Mouse (Mus musculus) Patski (cell line): Measurements from ENCODE around the gene Exo1. TPM values are rescaled to one million over a fixed set of nuclear protein-coding genes. Genes with fewer than 3 reads are reported as not detected.
A peak's percentile ranks its signal among the peaks of the same experiment; 100 is the strongest.

Source experiments
- ATAC-seq: fragments of 100-300 bp; one replicate; pipeline ENCODE4 v1.8.0; 2021
- CTCF ChIA-PET: fragments of 350-600 bp; sonication (Branson Sonifier 250); formaldehyde crosslinking; loops from one replicate; lab custom pipeline; 2022; ENCODE audit warnings: inconsistent platforms; lab: Charles Lee
- POLR2A ChIA-PET: fragments of 350-600 bp; sonication (Branson Sonifier 250); formaldehyde crosslinking; loops from one replicate; lab custom pipeline; 2022; ENCODE audit warnings: antibody characterized with exemption, inconsistent platforms; lab: Charles Lee
- DNase-seq: peaks from one replicate; pipeline ENCODE4 v3.0.0-alpha.2; 2011; ENCODE audit warnings: low read depth, low spot score
- H3K27me3 ChIP-seq: fragments of 371-371 bp; one replicate; pipeline ENCODE4 v1.5.1; 2021
- CTCF ChIP-seq: fragments of 100-300 bp; IDR thresholded peaks from one replicate; pipeline ENCODE4 v1.5.1; 2021
- in situ Hi-C: fragments of 300-500 bp; cut with MboI; formaldehyde crosslinking; loops from 3 replicates; pipeline ENCODE4 v1.11.1; 2018; ENCODE audit warnings: low pct_unique_long_range_greater_than_20kb, mixed read lengths
- polyA plus RNA-seq: library from polyadenylated mRNA; unstranded; gene quantifications from one replicate; pipeline ENCODE4 v1.2.3, GENCODE M21; 2021

Gene Exo1
- polyA plus RNA-seq, 1 experiment from 2014 or later = 18.3 TPM

GRCm38 (mm10) chr1:175912038-175912437 is 31.7 kb downstream of the Exo1 start:
- no peak for TF ChIP-seq CTCF
- DNase-seq = no peak
- POLR2A ChIA-PET = no interaction called here
- H3K27me3 ChIP-seq = peaks cover 3% of the 10 kb centered on the region
- CTCF ChIA-PET = no interaction called here
- no peak for ATAC-seq
- in situ Hi-C loops = no loop called here

GRCm38 (mm10) chr1:175913728-175914303 is 33.4 kb downstream of the Exo1 start:
- in situ Hi-C loops = no loop called here
- DNase-seq (no peak), ATAC-seq (peak; percentile 39)
- H3K27me3 ChIP-seq = peaks cover 3% of the 10 kb centered on the region
- no peak for TF ChIP-seq CTCF
- ChIA-PET POLR2A (no interaction called here), CTCF (interaction anchor here (1.4 to 1.5 kb wide), 2 partner anchors 10 to 15 kb away, joined by 4 to 6 read pairs; no protein-coding TSS in a partner anchor)

GRCm38 (mm10) chr1:175920029-175920428 is 39.6 kb downstream of the Exo1 start, which contains the start of gene Gm38100:
Gene Gm38100 (plus strand): TSS chr1:175920329.
- ATAC-seq (no peak), DNase-seq (no peak)
- ChIA-PET CTCF (no interaction called here), POLR2A (no interaction called here)
- TF ChIP-seq CTCF = no peak
- in situ Hi-C loops = loop anchor here (10.0 kb wide), 2 partner anchors 245 to 865 kb away; no protein-coding TSS in a partner anchor
- H3K27me3 ChIP-seq = peaks cover 32% of the 10 kb centered on the region

DNA sequence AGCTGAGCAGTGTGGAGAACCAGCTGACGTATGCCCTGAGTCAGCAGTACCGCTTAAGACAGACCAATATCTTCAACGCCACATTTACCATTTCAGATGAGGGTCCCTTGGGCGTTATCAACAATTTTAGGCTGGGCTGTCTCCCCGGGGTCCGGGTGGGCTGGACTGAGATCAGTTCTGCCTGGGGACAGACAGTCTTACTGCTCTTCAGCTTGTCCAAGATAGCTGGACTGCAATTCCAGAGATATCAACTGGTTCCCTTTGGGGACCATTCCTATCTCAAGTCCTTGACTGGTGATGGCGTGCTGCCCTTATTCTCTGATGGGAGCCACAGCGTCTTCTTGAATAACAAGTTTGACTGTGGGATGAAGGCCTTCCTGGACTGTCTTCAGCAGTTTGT is 40.7 kb downstream of the Exo1 start:
- in situ Hi-C loops = loop anchor here (10.0 kb wide), 2 partner anchors 246 to 866 kb away; no protein-coding TSS in a partner anchor
- H3K27me3 ChIP-seq = peaks cover 32% of the 10 kb centered on the region
- no peak for DNase-seq
- ChIA-PET POLR2A (interaction anchor here (0.6 kb wide), 1 partner anchor 54 kb away, joined by 3 read pairs; no protein-coding TSS in a partner anchor), CTCF (no interaction called here)
- TF ChIP-seq CTCF = no peak
- no peak for ATAC-seq

GRCm38 (mm10) chr1:175923848-175924787 is 43.7 kb downstream of the Exo1 start:
- in situ Hi-C loops = loop anchor here (10.0 kb wide), 2 partner anchors 249 to 869 kb away; no protein-coding TSS in a partner anchor
- DNase-seq (no peak), ATAC-seq (peak; percentile 76)
- TF ChIP-seq CTCF = peak; percentile 74
- CTCF ChIA-PET = interaction anchor here (0.7 to 1.6 kb wide), 6 partner anchors 10 to 40 kb away, joined by 3 to 6 read pairs (median 4); no protein-coding TSS in a partner anchor
- peaks cover 30% of the 10 kb centered on the region for H3K27me3 ChIP-seq
- POLR2A ChIA-PET = no interaction called here

DNA sequence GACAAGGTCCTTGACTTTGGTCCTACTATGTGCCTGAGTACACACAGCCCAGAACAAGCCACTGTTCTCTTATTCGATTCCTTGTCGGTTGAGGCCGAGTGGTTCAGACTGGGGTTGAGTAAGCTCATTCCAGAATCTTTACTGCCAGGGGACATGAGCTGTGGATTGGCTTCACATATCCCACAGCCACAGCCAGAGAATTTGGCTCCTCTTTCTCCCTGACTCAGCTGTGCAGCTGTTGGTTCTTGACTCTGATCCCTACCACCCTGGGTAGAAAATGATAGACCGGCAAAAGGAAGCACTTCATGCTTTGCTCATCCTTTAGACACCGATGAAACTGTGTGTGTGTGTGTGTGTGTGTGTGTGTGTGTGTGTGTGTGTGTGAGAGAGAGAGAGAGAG is 51.0 kb downstream of the Exo1 start:
- DNase-seq = no peak
- ATAC-seq = peak; percentile 28
- in situ Hi-C loops = loop anchor here (25.0 kb wide), 1 partner anchor 931 kb away; no protein-coding TSS in a partner anchor
- ChIA-PET CTCF (interaction anchor here (1.2 kb wide), 1 partner anchor 41 kb away, joined by 3 read pairs; no protein-coding TSS in a partner anchor), POLR2A (no interaction called here)
- no peak for TF ChIP-seq CTCF
- H3K27me3 ChIP-seq = peaks cover 12% of the 10 kb centered on the region

DNA sequence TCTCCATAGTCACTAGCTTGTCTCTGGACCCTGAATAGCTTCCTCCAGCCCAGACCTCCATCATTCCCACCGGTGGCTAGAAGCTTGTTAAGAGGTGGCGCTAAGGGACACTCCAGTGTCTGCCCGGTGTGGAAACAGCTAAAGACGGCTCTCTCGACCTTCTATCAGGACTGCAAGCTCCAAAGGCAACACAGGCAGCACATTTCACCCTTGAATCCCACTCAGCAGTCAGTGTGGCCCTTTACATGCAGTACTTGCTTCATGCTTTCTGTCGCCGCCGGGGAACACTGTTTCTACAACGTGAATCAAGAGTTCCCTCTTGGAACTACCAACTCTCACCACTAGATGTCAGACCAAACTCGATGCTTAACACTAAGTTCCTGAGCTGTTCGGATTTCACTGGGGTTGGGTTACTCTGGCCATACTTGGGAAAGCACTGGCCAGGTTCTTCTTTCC is 55.9 kb downstream of the Exo1 start:
- DNase-seq (peak; percentile 4), ATAC-seq (peak; percentile 97)
- peaks cover 12% of the 10 kb centered on the region for H3K27me3 ChIP-seq
- peak; percentile 80 for TF ChIP-seq CTCF
- POLR2A ChIA-PET = no interaction called here
- CTCF ChIA-PET = interaction anchor here (0.9 to 1.3 kb wide), 5 partner anchors 10 to 763 kb away, joined by 3 to 7 read pairs (median 3); no protein-coding TSS in a partner anchor
- in situ Hi-C loops = loop anchor here (25.0 kb wide), 1 partner anchor 926 kb away; no protein-coding TSS in a partner anchor

DNA sequence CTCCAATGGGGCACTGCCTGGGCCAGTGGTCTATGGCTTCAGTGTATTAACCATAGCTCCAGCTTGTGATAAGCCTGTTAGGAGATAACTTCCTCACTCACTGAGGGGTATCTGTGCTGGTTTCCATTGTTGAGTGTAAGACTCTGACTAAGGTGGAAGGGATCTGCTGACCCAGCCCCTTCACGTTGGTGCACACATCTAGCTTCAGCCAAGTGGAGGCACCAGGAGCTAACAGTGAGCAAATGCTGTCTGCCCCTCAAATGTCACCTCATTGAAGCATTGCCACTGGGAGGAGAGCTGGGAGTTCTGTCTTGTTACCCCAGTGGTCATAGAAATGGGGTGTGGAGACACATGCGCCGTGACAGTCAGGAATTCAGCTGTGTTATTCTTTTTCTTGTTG is 58.4 kb downstream of the Exo1 start:
- ATAC-seq (no peak), DNase-seq (no peak)
- ChIA-PET POLR2A (no interaction called here), CTCF (no interaction called here)
- TF ChIP-seq CTCF = no peak
- in situ Hi-C loops = loop anchor here (25.0 kb wide), 1 partner anchor 924 kb away; no protein-coding TSS in a partner anchor
- peaks cover 3% of the 10 kb centered on the region for H3K27me3 ChIP-seq

- ATAC-seq (no peak), DNase-seq (no peak)
- TF ChIP-seq CTCF = no peak
- CTCF ChIA-PET = no interaction called here
- no peaks in the 10 kb centered on the region for H3K27me3 ChIP-seq
- in situ Hi-C loops = loop anchor here (10.0 to 25.0 kb wide), 2 partner anchors 762 to 919 kb away; no protein-coding TSS in a partner anchor
- POLR2A ChIA-PET = no interaction called here
These were observed 62.8 kb downstream of the Exo1 start for GRCm38 (mm10) chr1:175943168-175943567.

- in situ Hi-C loops = loop anchor here (10.0 to 25.0 kb wide), 2 partner anchors 758 to 915 kb away; no protein-coding TSS in a partner anchor
- no peaks in the 10 kb centered on the region for H3K27me3 ChIP-seq
- POLR2A ChIA-PET = no interaction called here
- ATAC-seq = no peak
- no peak for DNase-seq
- no peak for TF ChIP-seq CTCF
- CTCF ChIA-PET = interaction anchor here (1.4 kb wide), 1 partner anchor 11 kb away, joined by 3 read pairs; no protein-coding TSS in a partner anchor
These were observed 66.4 kb downstream of the Exo1 start for GRCm38 (mm10) chr1:175946718-175947315.
